Mouse (Mus musculus) heart, embryonic 16.5 days (tissue): ENCODE results near the gene Ube2g1. TPM values are rescaled to one million over a fixed set of nuclear protein-coding genes. Genes with fewer than 3 reads are reported as not detected.

ENCODE experiments used
- ATAC-seq: fragments of 200-750 bp; cut with Nextera tagmentation; replicated peaks from 2 replicates; pipeline ENCODE4 v1.8.0; 2017; ENCODE audit warnings: moderate number of reproducible peaks; ENCODE audit not compliant: insufficient read depth, low FRiP score; ENCODE audit errors: extremely low read depth
- H3K27ac ChIP-seq: fragments of 300-500 bp; sonication (generic); 2 replicates; pipeline ENCODE4 v1.5.1; 2014; ENCODE audit warnings: mild to moderate bottlenecking, low read length, control low read depth, moderate library complexity
- H3K27me3 ChIP-seq: fragments of 300-500 bp; sonication (generic); 2 replicates; pipeline ENCODE4 v1.6.1; 2014; ENCODE audit warnings: low read length, mixed read lengths; ENCODE audit not compliant: control insufficient read depth, insufficient read depth
- H3K36me3 ChIP-seq: fragments of 300-500 bp; sonication (generic); 2 replicates; pipeline ENCODE4 v1.6.1; 2014; ENCODE audit not compliant: control insufficient read depth, insufficient read depth
- H3K4me1 ChIP-seq: fragments of 300-500 bp; sonication (generic); 2 replicates; pipeline ENCODE4 v1.6.1; 2014; ENCODE audit warnings: low read length, mixed read lengths; ENCODE audit not compliant: control insufficient read depth, insufficient read depth
- H3K4me2 ChIP-seq: fragments of 300-500 bp; sonication (generic); 2 replicates; pipeline ENCODE4 v1.6.1; 2014; ENCODE audit warnings: low read depth, mild to moderate bottlenecking, control low read depth, low read length
- H3K4me3 ChIP-seq: fragments of 300-500 bp; sonication (generic); 2 replicates; pipeline ENCODE4 v1.5.1; 2014; ENCODE audit warnings: mild to moderate bottlenecking, control low read depth, low read length
- H3K9ac ChIP-seq: fragments of 300-500 bp; sonication (generic); 2 replicates; pipeline ENCODE4 v1.6.1; 2014; ENCODE audit warnings: low read length, control low read depth
- H3K9me3 ChIP-seq: fragments of 300-500 bp; sonication (generic); replicated peaks from 2 replicates; pipeline ENCODE4 v1.6.1; 2016; ENCODE audit warnings: low read length; ENCODE audit not compliant: control insufficient read depth
- WGBS: fragments of 180-500 bp; shearing (Covaris S2); extraction: QIAGEN DNeasy Blood & Tissue Kit; methylation state at CpG from one replicate; pipeline ENCODE4 v1.1.7; 2014; 5-methylcytosine and 5-hydroxymethylcytosine counted together
- microRNA-seq: library from miRNA; unstranded; fragments of <30 nt; microRNA quantifications from one replicate; pipeline ENCODE4, GENCODE M21; 2017
- polyA plus RNA-seq: library from polyadenylated mRNA; unstranded; fragments of >200 nt; fragmentation: Nextera tagmentation; extraction: Ambion mirVana; gene quantifications from 2 replicates; pipeline ENCODE4 v1.2.1, GENCODE M21; 2015

The Ube2g1 gene
- polyA plus RNA-seq, 1 experiment from 2014 or later = 67.2 TPM

GRCm38 (mm10) chr11:72733736-72734135 lies 126.7 kb downstream of the Ube2g1 start:
- no peak overlapping the region for H3K27ac ChIP-seq
- ATAC-seq = no peak
- 70% methylated on average over 3 of the region's 3 CpGs for WGBS

GRCm38 (mm10) chr11:72734840-72735518 lies 127.9 kb downstream of the Ube2g1 start:
- peak overlapping the region; percentile 63 for H3K27ac ChIP-seq
- H3K4me1 ChIP-seq = peaks cover 12% of the 10 kb centered on the region
- H3K36me3 ChIP-seq = peaks cover 30% of the 10 kb centered on the region
- H3K4me3 ChIP-seq = no peak overlapping the region
- H3K27me3 ChIP-seq = no peaks in the 10 kb centered on the region
- H3K4me2 ChIP-seq = no peak overlapping the region
- WGBS = 53% methylated on average over 4 of the region's 4 CpGs
- H3K9ac ChIP-seq = no peak overlapping the region
- H3K9me3 ChIP-seq = no peaks in the 10 kb centered on the region
- ATAC-seq = peak; percentile 61

More at GRCm38 (mm10) chr11:72733736-72734135, 126.7 kb downstream of the Ube2g1 start:
- Histone ChIP-seq H3K9me3 (no peaks in the 10 kb centered on the region), H3K4me2 (no peak overlapping the region), H3K4me1 (peaks cover 12% of the 10 kb centered on the region), H3K9ac (no peak overlapping the region), H3K27me3 (no peaks in the 10 kb centered on the region), H3K36me3 (peaks cover 40% of the 10 kb centered on the region), H3K4me3 (no peak overlapping the region)

- H3K27ac ChIP-seq = peak overlapping the region; percentile 37
- no peak for ATAC-seq
- no peak overlapping the region for H3K4me3 ChIP-seq
- H3K9me3 ChIP-seq = no peaks in the 10 kb centered on the region
- no peak overlapping the region for H3K9ac ChIP-seq
- peaks cover 30% of the 10 kb centered on the region for H3K36me3 ChIP-seq
- no peak overlapping the region for H3K4me2 ChIP-seq
- H3K4me1 ChIP-seq = peaks cover 12% of the 10 kb centered on the region
- 76% methylated on average over 2 of the region's 2 CpGs for WGBS
- no peaks in the 10 kb centered on the region for H3K27me3 ChIP-seq
These were observed 128.4 kb downstream of the Ube2g1 start for GRCm38 (mm10) chr11:72735519-72735860.

Small RNA genes within 50 kb of the gene (microRNA-seq; reads per million reads assigned to microRNA genes)
- gene Gm25678 = not detected

Other genes with a start within 250 kb of the Ube2g1 start
- gene Tekt1, start 244.8 kb upstream of the Ube2g1 start, polyA plus RNA-seq = 1.7 and 2.5 TPM in 2 replicates
- gene Smtnl2, start 195.6 kb upstream of the Ube2g1 start, polyA plus RNA-seq = 115 and 121 TPM in 2 replicates
- 0.17 TPM in 1 of 2 replicates, not detected in the other for gene Ggt6, start 171.8 kb upstream of the Ube2g1 start, polyA plus RNA-seq
- 70.2 and 81.8 TPM in 2 replicates for gene Mybbp1a, start 165.9 kb upstream of the Ube2g1 start, polyA plus RNA-seq
- 1.8 and 3.6 TPM in 2 replicates for gene Spns2, start 117.4 kb upstream of the Ube2g1 start, polyA plus RNA-seq
- gene Spns3, start 56.8 kb upstream of the Ube2g1 start, polyA plus RNA-seq = 0.54 and 1.0 TPM in 2 replicates
- gene Ankfy1, start 82.7 kb downstream of the Ube2g1 start, polyA plus RNA-seq = 16.1 and 17.9 TPM in 2 replicates
- gene Cyb5d2, start 188.9 kb downstream of the Ube2g1 start, polyA plus RNA-seq = 7.9 and 8.3 TPM in 2 replicates
- 7.8 and 8.7 TPM in 2 replicates for gene Zzef1, start 188.9 kb downstream of the Ube2g1 start, polyA plus RNA-seq